Mouse (Mus musculus) myocyte (in vitro differentiated cells): ENCODE measurements around the gene Prkcb.

Source experiments
- E2F4 ChIP-seq: IDR thresholded peaks from one replicate; pipeline ENCODE4 v1.6.1; 2011; ENCODE audit warnings: mild to moderate bottlenecking, control low read depth, moderate library complexity; ENCODE audit not compliant: insufficient read depth
- MYOD1 ChIP-seq, 3 experiments: IDR thresholded peaks; one replicate each; pipeline ENCODE4 v1.6.1; 2011; ENCODE audit warnings: control low read depth in 2 of 3, low read depth in 2 of 3, mild to moderate bottlenecking in 2 of 3, moderate library complexity in 1 of 3; ENCODE audit not compliant: insufficient read length in 2 of 3, control insufficient read depth in 1 of 3
- MYOG ChIP-seq, 3 experiments: IDR thresholded peaks; one replicate each; pipeline ENCODE4 v1.6.1; 2011; ENCODE audit warnings: control low read depth in 2 of 3, low read depth in 2 of 3, mild to moderate bottlenecking in 2 of 3; ENCODE audit not compliant: insufficient read length in 2 of 3, control insufficient read depth in 1 of 3, insufficient read depth in 1 of 3
- POLR2A ChIP-seq: IDR thresholded peaks from one replicate; pipeline ENCODE4 v1.6.1; 2011; ENCODE audit warnings: low read depth, mild to moderate bottlenecking, control low read depth, moderate library complexity; ENCODE audit not compliant: insufficient read length
- POLR2AphosphoS2 ChIP-seq: IDR thresholded peaks from one replicate; pipeline ENCODE4 v1.6.1; 2011; ENCODE audit warnings: low read depth, control low read depth; ENCODE audit not compliant: insufficient read length
- SRF ChIP-seq: IDR thresholded peaks from one replicate; pipeline ENCODE4 v1.6.1; 2011; ENCODE audit warnings: low read depth; ENCODE audit not compliant: control insufficient read depth, insufficient read length
- TCF12 ChIP-seq: IDR thresholded peaks from one replicate; pipeline ENCODE4 v1.6.1; 2011; ENCODE audit warnings: mild to moderate bottlenecking, control low read depth; ENCODE audit not compliant: poor library complexity, insufficient read depth, severe bottlenecking
- TCF3 ChIP-seq: IDR thresholded peaks from one replicate; pipeline ENCODE4 v1.6.1; 2011; ENCODE audit warnings: low read depth, control low read depth; ENCODE audit not compliant: insufficient read length
- USF1 ChIP-seq: IDR thresholded peaks from one replicate; pipeline ENCODE4 v1.6.1; 2011; ENCODE audit warnings: low read depth, mild to moderate bottlenecking, control low read depth, moderate library complexity

- no peak for TF ChIP-seq USF1
- TF ChIP-seq TCF12 = no peak
- TF ChIP-seq TCF3 = no peak
- no peak for TF ChIP-seq E2F4
- peak in 2 of 3 experiments; percentile 53 to 62 for TF ChIP-seq MYOD1 (IDR thresholded peaks at IDR 0.05; ENCODE audit: control insufficient read depth in 1 of 3, insufficient read length in 2 of 3, low read depth in 2 of 3)
- TF ChIP-seq POLR2A = no peak
- no peak for TF ChIP-seq SRF
- no peak for TF ChIP-seq POLR2AphosphoS2
- peak in 1 of 3 experiments; percentile 74 for TF ChIP-seq MYOG (IDR thresholded peaks at IDR 0.05; ENCODE audit: control insufficient read depth in 1 of 3, insufficient read depth in 1 of 3, insufficient read length in 2 of 3, low read depth in 2 of 3)
These were observed 116.2 kb downstream of the Prkcb start for GRCm38 (mm10) chr7:122404571-122405393.
